Mouse (Mus musculus): Measurements from ENCODE around the gene Snrpa.
A peak's percentile ranks its signal among the peaks of the same experiment; 100 is the strongest.

Snrpa gene

GRCm38 (mm10) chr7:27195681-27196611, at the start of gene Snrpa, which contains the start of gene BC024978:
TSS of gene Snrpa (minus strand) at chr7:27196271.
TSS of gene BC024978 (plus strand) at chr7:27195781.
- DNase-seq: peak; percentile 99

GRCm38 (mm10) chr7:27244088-27244487, 48.0 kb upstream of the Snrpa start:
- peak in 1 of 2 experiments; percentile 17 for DNase-seq

- peak in 1 of 2 experiments; percentile 12 for DNase-seq
These were observed 47.1 kb upstream of the Snrpa start for GRCm38 (mm10) chr7:27243211-27243610.

- DNase-seq: peak; percentile 29 to 51
These were observed 42.5 kb upstream of the Snrpa start for GRCm38 (mm10) chr7:27238568-27238967.

GRCm38 (mm10) chr7:27237527-27237926, 41.5 kb upstream of the Snrpa start:
- no peak for DNase-seq

- DNase-seq: no peak
These were observed 39.7 kb upstream of the Snrpa start for GRCm38 (mm10) chr7:27235726-27236125.

- no peak for DNase-seq
These were observed 37.2 kb upstream of the Snrpa start for GRCm38 (mm10) chr7:27233300-27233699.

- peak; percentile 96 to 98 for DNase-seq
These were observed 36.8 kb upstream of the Snrpa start, which contains the start of gene Coq8b for GRCm38 (mm10) chr7:27232781-27233281. TSS of gene Coq8b (plus strand) at chr7:27233023.

- peak; percentile 49 to 72 for DNase-seq
These were observed 35.7 kb upstream of the Snrpa start for GRCm38 (mm10) chr7:27231693-27232331.

GRCm38 (mm10) chr7:27230781-27231180, 34.7 kb upstream of the Snrpa start:
- DNase-seq: no peak

- DNase-seq: no peak
These were observed 32.8 kb upstream of the Snrpa start for GRCm38 (mm10) chr7:27228865-27229264.

- DNase-seq: peak; percentile 94 to 95
These were observed 32.3 kb upstream of the Snrpa start, which contains the start of gene Itpkc for GRCm38 (mm10) chr7:27228281-27228821. TSS of gene Itpkc (minus strand) at chr7:27228661.

- no peak for DNase-seq
These were observed 31.6 kb upstream of the Snrpa start for GRCm38 (mm10) chr7:27227676-27228075.

- DNase-seq: no peak
These were observed 31.2 kb upstream of the Snrpa start for GRCm38 (mm10) chr7:27227276-27227675.

GRCm38 (mm10) chr7:27224877-27225575, 29.0 kb upstream of the Snrpa start:
- DNase-seq: peak in 1 of 2 experiments; percentile 39

GRCm38 (mm10) chr7:27222538-27222937, 26.5 kb upstream of the Snrpa start:
- no peak for DNase-seq

GRCm38 (mm10) chr7:27221939-27222338, 25.9 kb upstream of the Snrpa start:
- DNase-seq: no peak

- DNase-seq: no peak
These were observed 23.9 kb upstream of the Snrpa start for GRCm38 (mm10) chr7:27219937-27220336.

GRCm38 (mm10) chr7:27218586-27218985, 22.5 kb upstream of the Snrpa start:
- no peak for DNase-seq

GRCm38 (mm10) chr7:27212626-27213025, 16.6 kb upstream of the Snrpa start:
- DNase-seq: no peak

- no peak for DNase-seq
These were observed 7.8 kb upstream of the Snrpa start for GRCm38 (mm10) chr7:27203730-27204449.

GRCm38 (mm10) chr7:27198779-27199178, 2.7 kb upstream of the Snrpa start:
- no peak for DNase-seq
